Mouse (Mus musculus) kidney, embryonic 14.5 days (tissue): ENCODE results near the gene 4931417E11Rik. TPM values are rescaled to one million over a fixed set of nuclear protein-coding genes. Genes with fewer than 3 reads are reported as not detected.

ENCODE experiments used
- ATAC-seq: fragments of 200-750 bp; cut with Nextera tagmentation; 2 replicates; pipeline ENCODE4 v1.8.0; 2017; ENCODE audit warnings: moderate number of reproducible peaks, mild to moderate bottlenecking, moderate TSS enrichment, moderate library complexity; ENCODE audit not compliant: low FRiP score, low TSS enrichment
- H3K27ac ChIP-seq: fragments of 300-500 bp; sonication (generic); 2 replicates; pipeline ENCODE4 v1.5.1; 2014; ENCODE audit warnings: low read depth, mild to moderate bottlenecking, low read length, moderate library complexity, mixed read lengths
- H3K27me3 ChIP-seq: fragments of 300-500 bp; sonication (generic); 2 replicates; pipeline ENCODE4 v1.6.1; 2014; ENCODE audit warnings: mild to moderate bottlenecking, low read length; ENCODE audit not compliant: control insufficient read depth, insufficient read depth
- H3K36me3 ChIP-seq: fragments of 300-500 bp; sonication (generic); 2 replicates; pipeline ENCODE4 v1.6.1; 2014; ENCODE audit warnings: low read length, mixed read lengths; ENCODE audit not compliant: control insufficient read depth, insufficient read depth
- H3K4me1 ChIP-seq: fragments of 300-500 bp; sonication (generic); 2 replicates; pipeline ENCODE4 v1.6.1; 2014; ENCODE audit warnings: low read length, mixed read lengths; ENCODE audit not compliant: control insufficient read depth, insufficient read depth
- H3K4me2 ChIP-seq: fragments of 300-500 bp; sonication (generic); replicated peaks from 2 replicates; pipeline ENCODE4 v1.6.1; 2014; ENCODE audit warnings: low read depth, mild to moderate bottlenecking, low read length
- H3K4me3 ChIP-seq: fragments of 300-500 bp; sonication (generic); 2 replicates; pipeline ENCODE4 v1.5.1; 2014; ENCODE audit warnings: mild to moderate bottlenecking, low read length
- H3K9ac ChIP-seq: fragments of 300-500 bp; sonication (generic); 2 replicates; pipeline ENCODE4 v1.6.1; 2014; ENCODE audit warnings: low read depth, mild to moderate bottlenecking, low read length, moderate library complexity
- H3K9me3 ChIP-seq: fragments of 300-500 bp; sonication (generic); 2 replicates; pipeline ENCODE4 v1.6.1; 2016; ENCODE audit warnings: low read length; ENCODE audit not compliant: control insufficient read depth
- WGBS: fragments of 180-500 bp; shearing (Covaris S2); extraction: QIAGEN DNeasy Blood & Tissue Kit; methylation state at CpG from one replicate; pipeline ENCODE4 v1.1.7; 2014; 5-methylcytosine and 5-hydroxymethylcytosine counted together
- polyA plus RNA-seq: library from polyadenylated mRNA; unstranded; fragments of >200 nt; fragmentation: Nextera tagmentation; extraction: Ambion mirVana; gene quantifications from 2 replicates; pipeline ENCODE4 v1.2.1, GENCODE M21; 2014

Gene 4931417E11Rik
- polyA plus RNA-seq, 1 experiment from 2014 or later = not detected

DNA sequence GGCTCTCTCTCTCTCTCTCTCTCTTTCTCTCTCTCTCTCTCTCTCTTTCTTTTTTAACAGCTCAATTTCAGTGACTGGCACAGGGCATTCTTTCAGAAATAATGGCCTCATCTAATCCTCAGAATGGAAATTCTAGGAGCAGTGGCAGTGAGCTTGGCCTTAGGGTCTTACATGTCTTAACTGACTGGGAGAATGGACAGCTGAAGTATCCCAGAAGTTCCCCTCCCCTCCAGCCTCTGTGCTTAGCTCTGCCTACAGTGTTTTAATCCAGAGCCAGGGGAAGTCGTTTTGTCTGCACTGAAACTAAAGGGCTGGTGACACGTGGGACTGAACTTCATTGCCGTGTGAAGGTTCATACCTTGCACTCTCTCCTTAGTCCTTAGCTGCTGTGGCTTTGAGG, 35.6 kb downstream of the 4931417E11Rik start:
- 33% methylated on average over 3 of the region's 3 CpGs for WGBS
- Histone ChIP-seq H3K9me3 (no peaks in the 10 kb centered on the region), H3K4me2 (no peak overlapping the region), H3K27ac (no peak overlapping the region), H3K4me3 (no peak overlapping the region), H3K36me3 (no peaks in the 10 kb centered on the region), H3K4me1 (no peaks in the 10 kb centered on the region), H3K27me3 (no peaks in the 10 kb centered on the region), H3K9ac (no peak overlapping the region)
- ATAC-seq = no peak

DNA sequence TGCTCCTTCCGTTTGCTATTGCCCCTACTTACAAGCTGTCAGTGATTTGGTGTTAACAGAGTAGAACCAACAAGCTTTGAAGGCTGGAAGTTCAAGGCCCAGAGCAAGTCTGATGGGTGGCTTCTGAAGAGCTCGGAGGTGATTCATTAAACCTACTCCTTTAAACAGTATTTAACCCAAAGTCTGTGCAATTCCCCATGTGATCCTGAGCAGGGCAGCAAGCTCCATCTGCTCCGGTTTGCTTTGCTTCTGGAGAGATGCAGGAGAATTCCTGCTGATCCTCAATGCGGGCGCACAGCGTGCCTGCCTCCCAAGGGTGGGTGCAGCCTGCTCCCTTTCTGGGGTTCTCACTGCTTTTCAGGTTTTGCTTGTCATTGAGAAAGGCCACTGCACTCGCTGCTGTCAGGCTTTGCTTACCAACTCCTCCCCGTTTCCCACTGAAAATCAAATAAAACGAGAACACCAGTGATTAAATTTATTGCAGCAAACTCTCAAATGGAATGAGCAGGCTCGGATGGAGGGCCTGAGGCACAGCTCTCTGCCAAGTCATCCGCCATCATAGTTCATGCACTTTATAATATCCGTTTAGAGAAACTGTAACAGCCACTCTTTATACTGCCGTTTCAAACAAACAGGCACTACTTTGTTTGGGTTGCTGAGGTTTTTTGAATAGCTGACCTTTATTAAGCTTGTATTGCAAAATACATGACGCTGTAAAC, 40.7 kb downstream of the 4931417E11Rik start:
- H3K4me1 ChIP-seq = peaks cover 4% of the 10 kb centered on the region; the same call in 1 of the 2 replicates
- H3K9ac ChIP-seq = no peak overlapping the region
- ATAC-seq = peak; percentile 60; the same call in 1 of the 2 replicates
- 26% methylated on average over 14 of the region's 14 CpGs for WGBS
- H3K27me3 ChIP-seq = no peaks in the 10 kb centered on the region
- no peak overlapping the region for H3K4me3 ChIP-seq
- H3K27ac ChIP-seq = no peak overlapping the region
- H3K36me3 ChIP-seq = no peaks in the 10 kb centered on the region
- H3K4me2 ChIP-seq = no peak overlapping the region
- no peaks in the 10 kb centered on the region for H3K9me3 ChIP-seq

DNA sequence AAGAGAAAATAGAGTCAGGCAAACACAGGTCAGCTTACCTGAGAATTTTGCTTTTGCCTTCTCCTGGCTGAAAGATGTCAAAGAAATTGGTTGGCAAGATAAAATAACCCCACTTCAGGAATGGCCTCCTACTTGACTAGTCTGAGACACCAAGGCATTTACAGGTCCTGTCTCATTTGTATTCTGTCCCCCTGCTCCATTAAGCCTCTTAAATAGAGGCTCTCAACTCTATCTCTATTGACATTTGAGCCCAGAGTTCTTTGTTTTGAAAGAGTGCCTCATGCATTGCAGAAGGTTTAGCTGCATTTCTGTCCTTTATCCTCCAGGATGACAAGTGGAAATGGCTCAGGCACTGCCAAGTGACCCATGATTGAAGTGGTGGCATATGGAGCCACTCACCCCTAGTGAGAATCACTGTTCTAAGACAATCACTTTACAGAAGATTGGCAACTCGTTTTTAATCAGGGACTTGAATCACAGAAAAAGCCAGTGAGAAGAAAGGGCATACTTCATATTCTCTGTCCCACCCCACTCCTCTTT, 42.1 kb downstream of the 4931417E11Rik start:
- peaks cover 4% of the 10 kb centered on the region; the same call in 1 of the 2 replicates for H3K4me1 ChIP-seq
- H3K9ac ChIP-seq = no peak overlapping the region
- H3K36me3 ChIP-seq = no peaks in the 10 kb centered on the region
- H3K4me2 ChIP-seq = no peak overlapping the region
- H3K27me3 ChIP-seq = no peaks in the 10 kb centered on the region
- ATAC-seq = no peak
- H3K9me3 ChIP-seq = no peaks in the 10 kb centered on the region
- H3K4me3 ChIP-seq = no peak overlapping the region
- no peak overlapping the region for H3K27ac ChIP-seq
- 18% methylated on average over 1 of the region's 1 CpGs for WGBS

Other genes starting within 250 kb of the 4931417E11Rik start
- 0.05 and 0.06 TPM in 2 replicates for gene Dnah6, start 248.0 kb downstream of the 4931417E11Rik start, polyA plus RNA-seq
- gene Suclg1, start 221.3 kb downstream of the 4931417E11Rik start, polyA plus RNA-seq = 206 and 227 TPM in 2 replicates